Mouse (Mus musculus) kidney, postnatal 0 days (tissue): Measurements from ENCODE around the gene Lrrc55. TPM values are rescaled to one million over a fixed set of nuclear protein-coding genes. Genes with fewer than 3 reads are reported as not detected.

Experiments used
- ATAC-seq: fragments of 200-750 bp; cut with Nextera tagmentation; replicated peaks from 2 replicates; pipeline ENCODE4 v1.8.0; 2017; ENCODE audit warnings: low read depth, moderate number of reproducible peaks, moderate TSS enrichment, moderate library complexity; ENCODE audit not compliant: low FRiP score
- DNase-seq: peaks from one replicate; pipeline ENCODE4 v3.0.0-alpha.2; 2016; ENCODE audit warnings: low spot score
- H3K27ac ChIP-seq: fragments of 300-500 bp; sonication (generic); 2 replicates; pipeline ENCODE4 v1.5.1; 2014; ENCODE audit warnings: mild to moderate bottlenecking
- H3K27me3 ChIP-seq: fragments of 300-500 bp; sonication (generic); 2 replicates; pipeline ENCODE4 v1.6.1; 2014; ENCODE audit warnings: low read length, mixed read lengths; ENCODE audit not compliant: insufficient read depth
- H3K36me3 ChIP-seq: fragments of 300-500 bp; sonication (generic); 2 replicates; pipeline ENCODE4 v1.6.1; 2014; ENCODE audit warnings: low read length, mixed read lengths; ENCODE audit not compliant: insufficient read depth
- H3K4me1 ChIP-seq: fragments of 300-500 bp; sonication (generic); replicated peaks from 2 replicates; pipeline ENCODE4 v1.6.1; 2014; ENCODE audit warnings: antibody characterized with exemption, low read length, mixed read lengths; ENCODE audit not compliant: insufficient read depth
- H3K4me2 ChIP-seq: fragments of 300-500 bp; sonication (generic); 2 replicates; pipeline ENCODE4 v1.6.1; 2014; ENCODE audit warnings: mild to moderate bottlenecking, low read length, moderate library complexity, mixed read lengths
- H3K4me3 ChIP-seq: fragments of 300-500 bp; sonication (generic); replicated peaks from 2 replicates; pipeline ENCODE4 v1.5.1; 2014; ENCODE audit warnings: low read depth, low read length
- H3K9ac ChIP-seq: fragments of 300-500 bp; sonication (generic); 2 replicates; pipeline ENCODE4 v1.6.1; 2014; ENCODE audit warnings: low read depth, low read length
- H3K9me3 ChIP-seq: fragments of 300-500 bp; sonication (generic); replicated peaks from 2 replicates; pipeline ENCODE4 v1.6.1; 2016; ENCODE audit warnings: low read length, inconsistent platforms, mixed read lengths
- CTCF ChIP-seq: IDR thresholded peaks from 2 replicates; pipeline ENCODE4 v1.5.1; 2016; ENCODE audit warnings: antibody characterized with exemption, low read depth, mild to moderate bottlenecking, moderate library complexity
- WGBS: fragments of 180-500 bp; shearing (Covaris S2); extraction: QIAGEN DNeasy Blood & Tissue Kit; methylation state at CpG from one replicate; pipeline ENCODE4 v1.1.7; 2014; 5-methylcytosine and 5-hydroxymethylcytosine counted together
- polyA plus RNA-seq: library from polyadenylated mRNA; unstranded; fragments of >200 nt; fragmentation: Nextera tagmentation; extraction: Ambion mirVana; gene quantifications from 2 replicates; pipeline ENCODE4 v1.2.1, GENCODE M21; 2015

Lrrc55 gene
- polyA plus RNA-seq, 1 experiment from 2014 or later: 0.47 TPM

- no peak for TF ChIP-seq CTCF
Observed at GRCm38 (mm10) chr2:85205170-85205569, 8.2 kb upstream of the Lrrc55 start.

DNA sequence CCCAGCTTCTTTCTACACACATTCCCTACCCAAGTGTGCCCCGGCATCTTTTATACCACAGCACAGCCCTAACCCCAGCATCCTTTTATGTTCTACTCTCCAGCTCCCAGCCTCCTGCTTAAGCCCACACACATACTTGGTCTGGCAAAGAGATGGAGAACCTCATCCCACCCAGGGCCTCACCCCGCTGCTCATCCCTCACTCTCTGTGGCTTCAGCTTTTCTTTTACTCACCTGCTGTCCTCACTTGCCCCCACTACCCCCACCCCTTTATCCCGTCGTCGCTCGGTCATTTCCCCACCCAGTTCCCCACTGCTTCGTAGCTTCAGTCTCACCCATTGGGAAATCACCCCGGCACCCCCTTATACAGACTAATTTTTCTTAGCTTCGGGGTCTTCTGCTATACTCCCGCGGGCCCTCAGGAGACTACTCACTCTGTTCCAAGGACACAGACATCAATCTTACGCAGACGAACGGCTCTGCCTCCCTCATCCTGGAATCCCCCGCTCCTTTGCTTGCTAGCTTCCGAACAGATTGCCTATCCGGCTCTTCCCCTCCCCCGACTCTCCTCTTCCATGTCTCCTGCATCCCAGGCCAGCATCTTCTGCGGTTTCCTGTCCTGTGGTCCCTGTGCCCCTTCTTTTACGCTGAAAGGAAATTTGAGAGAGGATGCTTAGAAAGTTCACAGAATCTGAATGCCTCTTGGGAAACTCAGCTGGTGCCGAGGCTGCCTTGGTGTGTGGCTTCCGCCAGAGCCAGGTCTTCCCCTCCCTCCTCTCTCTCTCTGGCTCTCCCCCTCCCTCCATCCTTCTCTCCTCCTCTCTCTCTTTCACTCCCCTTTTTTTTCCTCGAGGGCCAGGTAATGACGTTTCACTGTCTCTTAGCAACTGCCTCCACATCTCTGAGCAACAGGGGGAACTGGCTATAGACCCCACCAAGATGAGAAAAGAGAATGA lies 1.3 kb upstream of the Lrrc55 start:
- Histone ChIP-seq H3K4me1 (no peaks in the 10 kb centered on the region), H3K36me3 (no peaks in the 10 kb centered on the region), H3K4me2 (peak overlapping the region; percentile 41), H3K4me3 (no peak overlapping the region), H3K9me3 (no peaks in the 10 kb centered on the region), H3K9ac (no peak overlapping the region), H3K27me3 (no peaks in the 10 kb centered on the region), H3K27ac (no peak overlapping the region)
- DNase-seq (peak; percentile 32), ATAC-seq (peak; percentile 40; the same call in 1 of the 2 replicates)
- 3% methylated on average over 24 of the region's 24 CpGs for WGBS
- TF ChIP-seq CTCF: no peak

More at GRCm38 (mm10) chr2:85205170-85205569, 8.2 kb upstream of the Lrrc55 start:
- no peak overlapping the region for H3K9ac ChIP-seq
- H3K36me3 ChIP-seq: no peaks in the 10 kb centered on the region
- no peak overlapping the region for H3K4me3 ChIP-seq
- no peak overlapping the region for H3K4me2 ChIP-seq
- 86% methylated on average over 8 of the region's 8 CpGs for WGBS
- no peak for DNase-seq
- no peaks in the 10 kb centered on the region for H3K9me3 ChIP-seq
- no peaks in the 10 kb centered on the region for H3K27me3 ChIP-seq
- ATAC-seq: no peak
- no peaks in the 10 kb centered on the region for H3K4me1 ChIP-seq
- H3K27ac ChIP-seq: no peak overlapping the region

DNA sequence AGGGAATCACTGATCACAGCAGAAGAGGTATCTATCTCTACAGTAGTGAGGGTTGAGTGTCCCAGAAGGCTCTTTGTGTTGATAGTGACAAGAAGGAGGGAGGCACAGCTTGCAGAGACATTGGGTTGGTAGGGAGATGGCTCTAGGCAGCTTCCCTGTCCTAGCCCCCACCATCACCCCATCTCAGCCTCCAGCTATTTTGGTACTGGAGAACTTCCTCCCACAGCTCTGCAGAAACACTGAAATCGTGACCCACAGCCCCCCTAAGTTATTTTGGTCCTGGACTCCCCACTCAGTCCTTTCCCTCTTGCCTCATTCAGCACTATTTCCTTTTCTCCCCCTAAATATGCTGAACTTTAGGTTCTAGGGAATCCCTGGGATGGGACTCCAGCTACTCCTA lies 2.4 kb downstream of the Lrrc55 start:
- Histone ChIP-seq H3K9me3 (no peaks in the 10 kb centered on the region), H3K36me3 (no peaks in the 10 kb centered on the region), H3K4me1 (no peaks in the 10 kb centered on the region), H3K27me3 (no peaks in the 10 kb centered on the region), H3K27ac (no peak overlapping the region), H3K9ac (no peak overlapping the region), H3K4me3 (no peak overlapping the region), H3K4me2 (no peak overlapping the region)
- ATAC-seq (no peak), DNase-seq (no peak)
- 38% methylated on average over 1 of the region's 1 CpGs for WGBS
- TF ChIP-seq CTCF: no peak

GRCm38 (mm10) chr2:85187582-85188151 lies 9.3 kb downstream of the Lrrc55 start:
- no peaks in the 10 kb centered on the region for H3K9me3 ChIP-seq
- no peak overlapping the region for H3K4me3 ChIP-seq
- H3K4me1 ChIP-seq: no peaks in the 10 kb centered on the region
- no peak overlapping the region for H3K9ac ChIP-seq
- no peaks in the 10 kb centered on the region for H3K36me3 ChIP-seq
- no peaks in the 10 kb centered on the region for H3K27me3 ChIP-seq
- no peak for DNase-seq
- TF ChIP-seq CTCF: no peak
- no peak overlapping the region for H3K4me2 ChIP-seq
- ATAC-seq: no peak
- 68% methylated on average over 6 of the region's 6 CpGs for WGBS
- no peak overlapping the region for H3K27ac ChIP-seq

- H3K4me2 ChIP-seq: no peak overlapping the region
- H3K9ac ChIP-seq: no peak overlapping the region
- ATAC-seq: no peak
- TF ChIP-seq CTCF: no peak
- H3K4me1 ChIP-seq: 0 out of 2 replicates have a peak, but pooled peaks cover 3% of the 10 kb centered on the region
- H3K36me3 ChIP-seq: no peaks in the 10 kb centered on the region
- DNase-seq: no peak
- no peaks in the 10 kb centered on the region for H3K9me3 ChIP-seq
- no peak overlapping the region for H3K27ac ChIP-seq
- H3K27me3 ChIP-seq: no peaks in the 10 kb centered on the region
- no peak overlapping the region for H3K4me3 ChIP-seq
- 43% methylated on average over 4 of the region's 4 CpGs for WGBS
Observed at GRCm38 (mm10) chr2:85178139-85178800, 18.7 kb downstream of the Lrrc55 start.

- Histone ChIP-seq H3K27ac (no peak overlapping the region), H3K27me3 (no peaks in the 10 kb centered on the region), H3K4me1 (0 out of 2 replicates have a peak, but pooled peaks cover 3% of the 10 kb centered on the region), H3K4me2 (no peak overlapping the region), H3K9ac (no peak overlapping the region), H3K9me3 (no peaks in the 10 kb centered on the region), H3K36me3 (no peaks in the 10 kb centered on the region), H3K4me3 (no peak overlapping the region)
- no peak for ATAC-seq
- TF ChIP-seq CTCF: no peak
- 55% methylated on average over 6 of the region's 6 CpGs for WGBS
- DNase-seq: no peak
Observed at GRCm38 (mm10) chr2:85173545-85173944, 23.5 kb downstream of the Lrrc55 start.
